Mouse (Mus musculus) heart, embryonic 11.5 days (tissue): Measurements from ENCODE around the gene Ankef1. TPM values are rescaled to one million over a fixed set of nuclear protein-coding genes. Genes with fewer than 3 reads are reported as not detected.

ENCODE experiments used
- polyA plus RNA-seq: library from polyadenylated mRNA; unstranded; fragments of >200 nt; fragmentation: Nextera tagmentation; extraction: Ambion mirVana; gene quantifications from 2 replicates; pipeline ENCODE4 v1.2.1, GENCODE M21; 2014

Ankef1 gene
- polyA plus RNA-seq, 1 experiment from 2014 or later, result 0.20 TPM

Other genes with a start within 250 kb of the Ankef1 start
- gene Pak7, start 113.9 kb upstream of the Ankef1 start, polyA plus RNA-seq, result 0.70 and 0.87 TPM in 2 replicates
- 10.7 and 12.1 TPM in 2 replicates for gene Snap25, start 211.5 kb downstream of the Ankef1 start, polyA plus RNA-seq